Mouse (Mus musculus): ENCODE results near the gene Hist1h4j. TPM values are rescaled to one million over a fixed set of nuclear protein-coding genes. Genes with fewer than 3 reads are reported as not detected.
"Not testable (repeated sequence)": the region's sequence is repeated elsewhere in the genome, so short reads cannot be mapped to it uniquely, and the experiment has no call there.

The Hist1h4j gene
- polyA plus RNA-seq, 1 experiment, result 5.5 TPM

DNA sequence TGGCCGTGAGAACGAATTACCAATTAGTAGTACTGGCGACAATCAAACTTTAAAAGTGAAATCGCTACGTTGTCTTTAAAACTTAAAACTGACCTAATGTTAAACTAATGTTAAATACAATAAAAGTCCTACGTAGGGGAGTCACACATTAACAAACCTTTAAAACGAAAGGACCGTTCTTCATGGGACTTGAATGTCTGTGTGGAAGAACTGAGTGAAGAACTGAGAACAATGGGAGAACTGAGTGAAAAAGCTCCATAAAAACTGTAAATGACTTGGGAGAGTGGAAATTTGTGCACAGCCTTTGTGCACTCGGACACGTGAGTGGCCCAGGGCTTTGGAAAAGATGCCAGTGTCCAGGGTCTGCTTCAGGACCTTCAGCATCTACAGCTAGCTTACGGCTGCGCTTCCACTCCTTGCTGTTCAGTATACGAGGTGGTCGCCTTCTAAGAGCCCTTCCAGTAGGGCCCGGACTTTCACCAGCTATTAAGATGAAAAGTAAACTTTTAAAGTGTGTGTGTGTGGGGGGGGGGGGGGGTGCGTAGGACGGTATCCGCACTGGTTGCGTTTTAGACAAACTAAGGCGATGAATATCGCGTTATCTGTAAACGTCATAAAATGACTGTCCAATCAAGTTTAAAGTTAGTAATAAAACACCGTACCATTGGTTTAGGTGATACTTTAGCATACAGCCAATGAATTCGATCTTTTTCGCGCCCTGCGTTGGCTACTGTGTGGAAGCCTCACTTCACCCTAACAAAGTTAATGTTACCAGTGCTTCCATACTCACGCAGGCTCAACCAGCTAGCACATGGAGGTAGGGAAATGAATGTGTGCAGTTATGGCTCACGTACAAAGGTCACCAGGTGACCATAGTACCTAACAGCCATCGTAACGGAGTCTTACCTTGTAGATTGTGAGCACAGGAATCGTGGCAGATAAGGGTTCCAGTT lies 44.2 kb downstream of the Hist1h4j start:
- DNase-seq (ENCODE audit: low read depth, low spot score), result peak; percentile 83
- WGBS, result under 1% methylated on average over 33 of the region's 33 CpGs

DNA sequence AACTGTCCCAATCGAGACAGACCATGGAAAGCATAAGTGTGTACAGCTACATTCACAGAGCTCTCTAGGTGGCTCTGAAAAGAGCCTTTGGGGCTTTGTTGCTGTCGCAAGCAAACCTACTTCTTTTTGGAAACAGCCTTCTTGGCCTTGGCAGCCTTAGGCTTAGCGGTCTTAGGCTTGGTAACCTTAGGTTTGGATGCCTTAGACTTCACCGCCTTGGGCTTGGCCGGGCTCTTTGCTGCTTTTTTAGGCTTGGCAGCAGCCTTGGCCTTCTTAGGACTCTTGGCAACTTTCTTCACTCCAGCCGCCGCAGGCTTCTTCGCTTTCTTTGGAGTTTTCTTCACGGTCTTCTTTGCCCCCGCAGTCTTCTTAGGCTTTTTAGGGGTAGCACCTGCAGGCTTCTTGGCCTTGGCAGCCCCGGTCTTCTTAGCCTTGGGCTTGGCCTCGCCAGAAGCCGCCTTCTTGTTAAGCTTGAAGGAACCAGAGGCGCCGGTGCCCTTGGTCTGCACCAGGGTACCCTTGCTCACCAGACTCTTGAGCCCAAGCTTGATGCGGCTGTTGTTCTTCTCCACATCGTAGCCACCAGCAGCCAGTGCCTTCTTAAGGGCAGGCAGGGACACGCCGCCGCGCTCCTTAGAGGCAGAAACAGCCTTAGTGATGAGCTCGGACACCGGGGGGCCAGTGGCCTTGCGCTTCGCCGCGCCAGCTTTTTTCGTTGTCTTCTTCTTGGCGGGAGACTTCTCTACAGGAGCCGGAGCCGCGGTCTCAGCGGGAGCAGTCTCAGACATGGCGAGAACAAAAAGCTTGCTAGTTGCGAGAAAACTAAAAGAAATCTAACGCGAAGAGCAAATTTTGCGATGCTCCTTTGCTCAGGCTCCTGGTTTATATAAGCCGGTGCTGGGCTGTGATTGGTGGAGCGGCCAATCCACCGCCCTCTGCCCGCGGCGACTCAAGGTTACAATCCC lies 45.2 kb downstream of the Hist1h4j start, which contains the start of gene Hist1h1b:
TSS of gene Hist1h1b (minus strand) at position 859 of the 965 bp plus-strand sequence.
- WGBS, result under 1% methylated on average over 44 of the region's 44 CpGs
- DNase-seq (ENCODE audit: low read depth, low spot score), result no peak

DNA sequence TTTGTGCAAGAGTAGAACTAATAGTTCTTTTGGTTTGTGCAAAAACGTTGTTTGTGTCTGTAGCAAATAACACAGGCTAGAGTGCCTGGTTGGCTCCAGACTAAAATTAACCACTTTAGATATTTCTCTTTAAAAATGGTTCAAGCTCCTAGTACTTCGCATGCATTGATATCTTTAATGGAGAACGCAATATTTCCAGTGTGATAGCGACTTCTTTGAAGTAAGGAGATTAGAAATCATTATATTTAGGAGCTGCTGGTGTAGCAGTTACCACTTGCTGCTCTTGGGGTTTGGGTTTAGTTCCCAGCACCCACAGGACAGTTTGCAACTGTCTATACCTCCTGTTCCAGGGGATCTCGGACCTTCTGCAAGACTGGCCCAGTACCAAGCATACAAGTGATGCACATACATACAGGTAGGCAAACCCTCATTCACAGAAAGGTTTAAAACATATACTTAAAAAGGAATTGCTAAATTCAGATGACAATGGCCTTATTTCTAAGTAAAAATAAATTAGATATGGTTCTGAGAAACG lies 46.2 kb downstream of the Hist1h4j start:
- DNase-seq (ENCODE audit: low read depth, low spot score), result no peak
- WGBS, result 43% methylated on average over 6 of the region's 6 CpGs

DNA sequence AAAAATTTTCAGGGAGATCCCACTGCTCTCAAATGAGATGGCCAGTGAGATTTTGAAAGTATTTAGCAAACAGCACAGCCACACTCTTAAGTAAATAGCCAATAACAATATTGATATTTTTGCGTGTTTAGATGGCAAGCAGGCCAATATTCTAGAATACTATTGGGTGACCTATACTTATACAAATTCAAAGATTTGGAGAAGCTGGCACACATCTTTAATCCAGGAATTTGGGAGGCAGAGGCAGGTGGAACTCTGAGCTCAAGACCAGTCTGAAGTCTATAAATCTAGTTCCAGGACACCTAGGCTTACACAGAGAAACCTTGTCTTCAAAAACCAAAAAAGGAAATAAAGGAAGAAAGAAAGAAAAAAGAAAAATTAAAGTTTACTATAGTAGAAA lies 46.8 kb downstream of the Hist1h4j start:
- DNase-seq (ENCODE audit: low read depth, low spot score), result no peak
- 89% methylated on average over 1 of the region's 1 CpGs for WGBS

DNA sequence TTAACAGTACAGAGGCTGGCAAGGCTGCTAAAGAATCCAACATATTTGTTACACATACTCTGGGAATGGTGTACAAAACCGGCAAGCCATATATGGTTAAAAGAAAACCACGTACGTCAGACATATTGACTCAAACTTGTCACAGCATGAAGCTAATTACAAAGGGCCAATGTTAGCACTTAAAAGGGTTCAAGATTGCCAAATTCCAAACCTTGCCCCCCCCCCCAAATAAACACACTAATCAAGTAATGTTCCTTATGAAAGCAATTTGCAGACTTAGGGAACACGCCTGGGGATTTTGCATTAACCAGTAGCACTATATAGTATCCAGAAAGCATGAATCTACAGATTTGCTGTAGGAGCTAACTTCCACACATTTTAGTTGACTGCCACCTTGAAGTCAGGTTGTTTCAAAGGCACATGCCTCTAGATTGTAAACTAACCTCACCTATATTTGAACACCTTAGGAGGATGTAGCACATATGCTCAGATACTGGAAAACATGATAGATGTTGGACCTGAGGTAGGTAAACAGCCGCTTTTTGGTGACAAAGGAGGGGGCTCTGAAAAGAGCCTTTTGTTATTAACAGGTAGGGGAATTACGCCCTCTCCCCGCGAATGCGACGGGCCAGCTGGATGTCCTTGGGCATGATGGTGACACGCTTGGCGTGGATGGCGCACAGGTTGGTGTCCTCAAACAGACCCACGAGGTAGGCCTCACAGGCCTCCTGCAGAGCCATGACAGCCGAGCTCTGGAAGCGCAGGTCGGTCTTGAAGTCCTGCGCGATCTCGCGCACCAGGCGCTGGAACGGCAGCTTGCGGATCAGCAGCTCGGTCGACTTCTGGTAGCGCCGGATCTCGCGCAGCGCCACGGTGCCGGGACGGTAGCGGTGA lies 47.7 kb downstream of the Hist1h4j start:
- WGBS, result 1% methylated on average over 15 of the region's 35 CpGs
- not testable (repeated sequence) for DNase-seq (ENCODE audit: low read depth, low spot score)

DNA sequence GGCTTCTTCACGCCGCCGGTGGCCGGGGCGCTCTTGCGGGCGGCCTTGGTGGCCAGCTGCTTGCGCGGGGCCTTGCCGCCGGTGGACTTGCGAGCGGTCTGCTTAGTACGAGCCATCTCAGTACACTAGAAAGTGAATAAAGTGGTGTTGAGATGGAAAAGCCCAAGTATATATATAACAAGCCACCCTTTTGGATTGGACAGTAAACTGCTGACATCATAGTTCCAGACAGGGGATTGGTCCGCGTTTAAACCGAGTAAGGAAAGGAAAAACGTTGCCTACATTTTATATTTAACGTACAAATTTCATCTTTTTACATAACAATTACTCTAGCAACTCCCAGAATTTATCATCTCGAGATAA lies 48.4 kb downstream of the Hist1h4j start, which contains the start of gene Hist1h3i:
TSS of gene Hist1h3i (minus strand) at position 116 of the 363 bp plus-strand sequence.
- peak; percentile 78 for DNase-seq (ENCODE audit: low read depth, low spot score)
- under 1% methylated on average over 17 of the region's 20 CpGs for WGBS

DNA sequence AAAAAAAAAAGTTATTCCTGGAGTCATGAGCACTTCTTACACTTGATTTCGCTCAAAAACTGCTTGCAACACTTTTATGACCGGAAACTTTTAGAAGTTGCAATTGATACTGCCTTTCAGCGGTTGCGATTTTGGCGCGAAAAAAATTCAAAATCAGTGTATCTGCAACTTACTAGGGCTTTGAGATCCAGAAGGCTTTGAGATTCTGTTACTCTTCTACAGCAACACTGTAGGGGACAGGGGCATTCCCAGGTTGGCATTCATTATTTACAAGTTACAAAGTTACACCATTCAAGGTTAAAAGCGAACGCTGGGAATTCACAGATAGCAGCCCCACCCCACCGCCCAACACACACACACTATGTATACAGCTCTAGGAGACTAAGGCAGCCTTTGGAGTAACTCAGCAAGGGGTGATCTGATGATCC lies 48.9 kb downstream of the Hist1h4j start:
- no peak for DNase-seq (ENCODE audit: low read depth, low spot score)
- 3% methylated on average over 9 of the region's 9 CpGs for WGBS

DNA sequence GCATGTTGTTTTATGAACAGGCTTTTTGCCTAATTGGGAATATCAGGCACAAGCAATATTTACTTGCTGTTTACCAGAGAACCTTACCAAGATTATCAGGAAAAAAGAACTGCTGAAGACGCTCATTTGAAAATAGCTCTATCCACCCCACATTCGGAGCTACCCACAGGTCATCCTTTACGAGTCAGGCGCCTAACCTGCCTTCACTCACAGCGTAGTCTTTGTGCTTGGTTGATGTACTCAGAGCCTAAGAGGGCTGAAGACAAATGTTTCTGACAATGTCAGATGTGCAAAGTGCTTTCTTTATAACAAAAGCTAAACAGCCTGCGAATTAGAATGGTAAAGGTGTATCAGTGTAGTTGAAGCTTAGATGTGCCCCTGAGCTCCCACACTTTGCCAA lies 49.4 kb downstream of the Hist1h4j start:
- 47% methylated on average over 6 of the region's 6 CpGs for WGBS
- no peak for DNase-seq (ENCODE audit: low read depth, low spot score)

Other genes starting within 250 kb of the Hist1h4j start
- gene AK157302, start 239.8 kb upstream of the Hist1h4j start, polyA plus RNA-seq (2012; rRNA removed), result 0.08 and 0.09 TPM in 2 replicates
- gene Gm11273, start 233.6 kb upstream of the Hist1h4j start, polyA plus RNA-seq (2012; rRNA removed), result 23.7 and 33.7 TPM in 2 replicates
- gene Zkscan8, start 203.9 kb upstream of the Hist1h4j start, polyA plus RNA-seq (2012; rRNA removed), result 1.7 and 2.7 TPM in 2 replicates
- gene Olfr1366, start 192.3 kb upstream of the Hist1h4j start, polyA plus RNA-seq (2012; rRNA removed), result not detected in 2 replicates
- gene Olfr1535, start 175.2 kb upstream of the Hist1h4j start, polyA plus RNA-seq (2012; rRNA removed), result not detected in 2 replicates
- gene Olfr1364, start 153.3 kb upstream of the Hist1h4j start, polyA plus RNA-seq (2012; rRNA removed), result not detected in 2 replicates
- gene Olfr1362, start 121.0 kb upstream of the Hist1h4j start, polyA plus RNA-seq (2012; rRNA removed), result not detected in 2 replicates
- gene Olfr11, start 92.5 kb upstream of the Hist1h4j start, polyA plus RNA-seq (2012; rRNA removed), result not detected in 2 replicates
- gene Olfr1361, start 71.7 kb upstream of the Hist1h4j start, polyA plus RNA-seq (2012; rRNA removed), result not detected in 2 replicates
- not detected in 2 replicates for gene Olfr1360, start 57.7 kb upstream of the Hist1h4j start, polyA plus RNA-seq (2012; rRNA removed)
- not detected in 2 replicates for gene Olfr1359, start 37.0 kb upstream of the Hist1h4j start, polyA plus RNA-seq (2012; rRNA removed)
- gene Hist1h2bl, start 18.9 kb upstream of the Hist1h4j start, polyA plus RNA-seq (2012; rRNA removed), result 14.2 and 16.3 TPM in 2 replicates
- 23.0 and 39.3 TPM in 2 replicates for gene Hist1h2ai, start 18.6 kb upstream of the Hist1h4j start, polyA plus RNA-seq (2012; rRNA removed)
- 33.4 and 59.9 TPM in 2 replicates for gene Hist1h3h, start 17.4 kb upstream of the Hist1h4j start, polyA plus RNA-seq (2012; rRNA removed)
- 4.5 and 5.5 TPM in 2 replicates for gene Hist1h2bm, start 13.0 kb upstream of the Hist1h4j start, polyA plus RNA-seq (2012; rRNA removed)
- gene Hist1h4k, start 15.4 kb downstream of the Hist1h4j start, polyA plus RNA-seq (2012; rRNA removed), result 44.1 and 68.7 TPM in 2 replicates
- 14.9 and 16.4 TPM in 2 replicates for gene Hist1h2ak, start 18.8 kb downstream of the Hist1h4j start, polyA plus RNA-seq (2012; rRNA removed)
- 3.5 and 9.7 TPM in 2 replicates for gene Hist1h2bn, start 19.1 kb downstream of the Hist1h4j start, polyA plus RNA-seq (2012; rRNA removed)
- gene Hist1h1b, start 45.6 kb downstream of the Hist1h4j start, polyA plus RNA-seq (2012; rRNA removed), result 4.2 and 4.5 TPM in 2 replicates
- 46.3 and 55.3 TPM in 2 replicates for gene Hist1h3i, start 48.3 kb downstream of the Hist1h4j start, polyA plus RNA-seq (2012; rRNA removed)
- gene Hist1h2an, start 52.2 kb downstream of the Hist1h4j start, polyA plus RNA-seq (2012; rRNA removed), result 7.4 and 15.3 TPM in 2 replicates
- 2.1 and 5.4 TPM in 2 replicates for gene Hist1h2bp, start 52.4 kb downstream of the Hist1h4j start, polyA plus RNA-seq (2012; rRNA removed)
- 23.8 and 61.7 TPM in 2 replicates for gene Hist1h2bq, start 75.1 kb downstream of the Hist1h4j start, polyA plus RNA-seq (2012; rRNA removed)
- not detected in 2 replicates for gene Hist1h2ao, start 75.4 kb downstream of the Hist1h4j start, polyA plus RNA-seq (2012; rRNA removed)
- 0.98 TPM in 1 of 2 replicates, not detected in the other for gene Hist1h4m, start 76.7 kb downstream of the Hist1h4j start, polyA plus RNA-seq (2012; rRNA removed)
- 38.1 and 56.7 TPM in 2 replicates for gene Hist1h4n, start 97.1 kb downstream of the Hist1h4j start, polyA plus RNA-seq (2012; rRNA removed)
- 253 and 504 TPM in 2 replicates for gene Hist1h2ap, start 98.4 kb downstream of the Hist1h4j start, polyA plus RNA-seq (2012; rRNA removed)
- gene Hist1h2br, start 98.7 kb downstream of the Hist1h4j start, polyA plus RNA-seq (2012; rRNA removed), result 19.9 and 53.9 TPM in 2 replicates
- 0.10 and 0.29 TPM in 2 replicates for gene Zfp184, start 210.0 kb downstream of the Hist1h4j start, polyA plus RNA-seq (2012; rRNA removed)
- gene Pom121l2, start 246.1 kb downstream of the Hist1h4j start, polyA plus RNA-seq (2012; rRNA removed), result not detected in 2 replicates